Mouse (Mus musculus) fat pad, adult 2 months (tissue): ENCODE data around the gene Rora.

Experiments used
- DNase-seq: peaks from one replicate; pipeline ENCODE4 v3.0.0-alpha.2; 2011; ENCODE audit warnings: low read depth, low spot score; ENCODE audit errors: extremely low read depth

Gene Rora

GRCm38 (mm10) chr9:69125787-69126161 lies 472.2 kb downstream of the Rora start:
- DNase-seq, result no peak

- DNase-seq, result no peak
Measured at GRCm38 (mm10) chr9:69126595-69126994, 473.0 kb downstream of the Rora start.

GRCm38 (mm10) chr9:69128335-69128734 lies 474.7 kb downstream of the Rora start:
- no peak for DNase-seq

DNA sequence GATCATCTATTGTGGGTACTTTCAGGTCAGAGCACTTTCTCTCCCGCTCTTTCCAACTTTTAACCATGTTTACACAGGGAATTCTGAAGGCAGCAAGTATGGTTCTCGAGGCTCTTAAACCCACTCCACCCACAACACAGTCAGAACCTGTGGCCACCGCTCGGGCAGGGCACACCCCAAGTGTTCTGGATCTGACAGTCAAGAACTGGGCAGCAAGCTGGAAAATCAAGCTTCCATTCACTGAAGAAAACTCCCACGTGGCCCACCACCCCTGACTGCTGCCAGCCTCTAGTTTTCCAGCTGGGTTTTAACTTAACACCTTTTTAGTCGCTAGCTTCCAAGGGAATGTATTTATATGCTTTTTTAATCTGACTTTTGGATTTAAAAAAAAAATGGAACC lies 479.4 kb downstream of the Rora start:
- no peak for DNase-seq

DNA sequence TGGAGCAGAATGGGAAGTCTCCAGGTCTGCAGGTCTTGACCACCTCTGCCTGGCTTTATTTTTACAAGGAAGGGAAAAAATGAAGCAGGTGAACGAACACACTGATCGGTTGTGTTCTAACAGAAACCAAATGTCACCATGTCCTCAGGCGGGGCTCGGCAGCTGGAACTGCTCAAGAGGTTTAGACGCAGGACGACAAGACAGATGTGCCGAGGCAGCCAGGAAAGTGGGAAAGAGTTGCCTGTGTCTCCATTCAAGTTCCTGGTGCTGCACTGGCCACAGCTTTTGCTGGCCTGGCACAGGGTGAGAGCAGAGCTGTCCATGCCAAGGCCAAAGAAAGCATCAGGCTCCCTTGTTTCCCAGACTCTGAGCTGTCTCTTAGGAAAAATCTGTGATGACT lies 480.1 kb downstream of the Rora start:
- DNase-seq, result no peak

DNA sequence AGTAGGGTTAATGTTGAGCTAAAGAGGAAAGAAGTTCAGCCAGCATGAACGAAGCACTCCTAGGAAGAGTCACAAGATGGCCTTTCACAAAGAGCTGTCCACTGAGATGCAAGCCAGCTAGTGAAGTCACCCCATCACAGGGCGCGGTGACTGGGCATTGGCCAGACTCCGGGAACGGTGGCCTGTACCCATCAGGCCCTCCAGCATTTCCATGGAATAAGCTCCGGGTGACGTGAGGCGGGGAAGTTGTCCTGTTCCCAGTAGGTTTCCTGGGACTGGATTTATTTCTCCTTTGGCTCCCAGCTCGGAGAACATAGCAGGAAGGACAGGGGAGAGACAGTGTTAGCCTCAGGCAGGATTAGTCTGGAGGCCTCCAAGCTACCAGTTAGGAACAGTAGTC lies 481.0 kb downstream of the Rora start:
- DNase-seq, result no peak

GRCm38 (mm10) chr9:69136821-69137220 lies 483.2 kb downstream of the Rora start:
- DNase-seq, result no peak

DNA sequence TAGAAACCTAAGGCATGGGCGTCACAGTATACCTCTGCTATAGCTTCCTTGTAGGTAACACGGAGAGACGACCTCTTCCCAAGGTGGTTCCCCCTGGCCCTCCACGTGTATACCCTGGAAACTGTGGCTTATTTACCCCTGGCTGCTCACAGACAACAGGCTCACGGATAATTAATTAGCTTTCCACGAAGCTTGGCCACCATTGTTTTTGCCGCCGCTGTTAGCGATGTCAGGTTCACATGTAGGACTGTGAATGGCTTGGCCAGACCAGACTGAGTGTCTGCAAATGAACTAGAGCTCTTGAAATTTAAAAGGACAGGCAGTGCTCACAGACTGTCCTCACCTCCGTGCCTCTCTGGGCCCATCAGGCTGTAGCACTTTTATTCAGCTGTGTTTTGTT lies 483.8 kb downstream of the Rora start:
- no peak for DNase-seq

- no peak for DNase-seq
Measured at GRCm38 (mm10) chr9:69140144-69140543, 486.6 kb downstream of the Rora start.

GRCm38 (mm10) chr9:69141859-69142258 lies 488.3 kb downstream of the Rora start:
- DNase-seq, result no peak

DNA sequence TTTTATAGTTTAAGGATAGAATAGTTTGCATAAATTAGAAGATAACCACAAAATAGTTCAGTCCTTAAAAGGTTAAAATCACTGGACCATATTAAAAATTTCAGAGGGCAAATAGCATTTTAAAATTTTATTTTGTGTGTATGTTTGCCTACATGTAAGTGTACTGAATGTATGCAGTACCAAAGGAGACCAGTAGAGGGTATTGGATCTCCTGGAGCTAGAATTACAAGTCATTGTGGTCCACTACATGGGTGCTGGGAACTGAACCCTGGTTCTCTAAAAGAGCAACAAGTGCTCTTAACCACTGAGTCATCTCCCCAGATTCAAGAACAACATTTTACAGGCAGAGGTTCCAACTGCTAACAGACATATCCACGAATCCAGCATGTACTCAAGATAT lies 493.4 kb downstream of the Rora start:
- no peak for DNase-seq

GRCm38 (mm10) chr9:69150224-69150623 lies 496.6 kb downstream of the Rora start:
- DNase-seq, result no peak

DNA sequence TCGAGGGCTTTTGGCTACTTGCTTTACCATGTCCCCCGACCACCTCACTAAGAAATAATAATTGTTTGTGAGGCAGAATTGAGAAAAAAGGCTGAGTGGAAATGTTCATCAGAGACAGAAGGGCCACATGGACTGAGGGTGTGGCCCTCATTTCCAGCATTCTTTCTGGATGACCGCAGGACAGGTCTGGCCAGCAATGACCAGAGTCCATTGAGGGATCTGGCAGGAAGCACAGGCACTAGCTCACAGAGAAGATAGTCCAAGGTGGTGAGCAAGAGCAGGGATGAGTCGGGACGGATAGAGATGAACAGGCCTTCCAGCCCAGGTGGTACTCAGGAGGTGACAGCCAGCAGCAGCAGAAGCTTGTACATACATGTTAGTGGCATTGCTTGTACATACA lies 501.1 kb downstream of the Rora start:
- DNase-seq, result no peak

- no peak for DNase-seq
Measured at GRCm38 (mm10) chr9:69155836-69156595, 502.4 kb downstream of the Rora start.

- no peak for DNase-seq
Measured at GRCm38 (mm10) chr9:69160818-69161217, 507.2 kb downstream of the Rora start.

- DNase-seq, result no peak
Measured at GRCm38 (mm10) chr9:69164653-69165052, 511.1 kb downstream of the Rora start.

DNA sequence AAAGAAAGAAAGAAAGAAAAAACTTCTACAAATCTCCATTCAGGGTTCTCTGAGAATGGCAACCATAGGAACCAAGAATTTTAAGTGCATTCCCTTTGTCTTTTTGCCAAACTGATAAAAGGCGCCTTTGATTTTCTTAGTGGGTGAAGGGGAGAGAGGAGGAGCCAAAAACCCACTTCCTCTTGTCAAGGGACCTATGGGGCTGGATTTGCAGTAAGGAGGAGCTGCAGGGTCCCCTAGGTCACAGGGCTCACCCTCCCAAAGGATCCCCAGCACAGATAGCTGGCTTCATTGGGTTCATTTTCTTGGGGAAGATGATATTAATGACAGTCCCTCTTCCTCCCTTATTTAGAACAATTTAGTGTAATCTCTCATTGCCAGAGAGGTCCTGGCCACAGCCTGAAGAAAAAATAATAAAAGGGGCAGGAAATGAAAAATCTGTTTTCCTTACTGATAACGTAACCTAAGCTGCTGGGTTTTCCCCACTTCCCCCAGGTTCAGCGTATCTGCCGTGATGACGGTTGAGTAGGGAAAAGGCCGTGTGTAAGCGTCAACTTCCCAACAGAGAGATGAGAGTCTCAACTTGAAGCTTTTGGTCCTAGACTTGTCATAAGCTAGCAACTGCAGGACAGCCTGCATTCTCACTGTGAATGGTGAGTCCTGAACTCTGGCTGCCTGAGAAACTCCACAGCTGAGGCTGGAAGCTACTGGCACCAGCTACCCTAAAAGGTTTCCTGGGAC lies 511.7 kb downstream of the Rora start:
- DNase-seq, result no peak

- DNase-seq, result no peak
Measured at GRCm38 (mm10) chr9:69174061-69174460, 520.5 kb downstream of the Rora start.

DNA sequence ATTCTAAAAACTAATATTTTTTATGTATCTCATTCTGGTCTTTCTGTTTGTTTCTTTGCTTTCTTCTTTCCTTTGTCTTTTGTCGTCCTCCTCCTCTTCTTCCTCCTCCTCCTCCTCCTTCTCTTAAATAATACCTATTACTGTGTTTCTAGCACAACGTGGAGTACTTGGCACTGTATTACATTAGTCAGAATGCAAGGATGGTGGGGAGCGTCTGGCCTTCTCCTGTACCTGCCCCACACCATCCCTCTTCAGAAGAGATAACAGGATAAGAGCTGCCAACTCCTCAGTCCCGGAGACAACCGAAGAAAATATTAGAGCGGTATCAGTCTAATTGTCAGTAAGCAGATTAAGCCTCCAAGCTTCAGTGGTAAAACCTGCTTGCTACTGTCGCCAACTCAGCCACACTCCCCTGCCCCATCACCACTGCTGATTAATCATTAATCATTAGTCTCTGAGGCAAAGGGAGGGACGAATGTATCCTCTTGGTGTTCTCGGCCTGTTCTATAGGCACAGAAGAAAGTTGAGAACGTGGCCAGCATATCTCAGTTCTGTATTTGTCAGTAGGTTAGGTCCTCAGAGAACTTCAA lies 521.0 kb downstream of the Rora start:
- no peak for DNase-seq

- no peak for DNase-seq
Measured at GRCm38 (mm10) chr9:69176988-69177387, 523.4 kb downstream of the Rora start.

DNA sequence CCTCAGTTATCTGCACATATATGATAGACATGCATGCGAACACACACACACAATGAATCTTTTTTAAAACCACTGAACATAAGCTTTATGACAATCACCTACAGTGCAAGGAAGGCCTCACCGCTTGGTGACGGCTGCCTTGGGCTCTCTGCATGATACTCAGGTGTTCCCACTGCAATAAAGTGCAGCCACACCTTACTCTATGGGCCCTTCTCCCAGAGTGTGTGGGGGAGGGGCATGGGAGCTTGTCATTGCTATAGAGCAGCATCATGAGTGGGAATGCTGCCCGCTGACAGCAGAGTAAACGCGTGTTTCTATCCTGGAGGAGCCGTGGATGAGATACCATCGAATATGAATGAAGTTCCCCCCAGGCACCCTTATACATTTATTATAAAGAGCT lies 525.6 kb downstream of the Rora start:
- no peak for DNase-seq

DNA sequence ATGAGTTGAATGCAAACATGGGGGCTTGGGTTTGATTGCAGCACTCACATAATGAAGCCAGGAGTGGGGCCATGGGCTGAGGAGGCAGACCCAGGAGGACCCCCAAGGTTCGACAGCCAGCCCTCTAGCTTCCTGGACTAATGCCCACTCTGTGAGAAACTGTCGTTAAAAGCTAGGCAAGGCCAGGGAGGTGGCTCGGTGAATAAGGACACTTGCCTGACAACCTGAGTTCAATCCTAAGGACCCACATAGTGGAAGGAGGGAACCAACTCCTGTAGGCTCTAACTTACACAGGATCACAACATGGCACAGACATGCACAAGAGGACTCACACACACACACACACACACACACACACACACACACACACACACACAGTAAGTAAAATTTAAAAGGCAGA lies 527.4 kb downstream of the Rora start:
- DNase-seq, result no peak
